Mouse (Mus musculus): ENCODE results near the gene Adam30.
"Not testable (repeated sequence)": the region's sequence is repeated elsewhere in the genome, so short reads cannot be mapped to it uniquely, and the experiment has no call there.

Adam30 gene

DNA sequence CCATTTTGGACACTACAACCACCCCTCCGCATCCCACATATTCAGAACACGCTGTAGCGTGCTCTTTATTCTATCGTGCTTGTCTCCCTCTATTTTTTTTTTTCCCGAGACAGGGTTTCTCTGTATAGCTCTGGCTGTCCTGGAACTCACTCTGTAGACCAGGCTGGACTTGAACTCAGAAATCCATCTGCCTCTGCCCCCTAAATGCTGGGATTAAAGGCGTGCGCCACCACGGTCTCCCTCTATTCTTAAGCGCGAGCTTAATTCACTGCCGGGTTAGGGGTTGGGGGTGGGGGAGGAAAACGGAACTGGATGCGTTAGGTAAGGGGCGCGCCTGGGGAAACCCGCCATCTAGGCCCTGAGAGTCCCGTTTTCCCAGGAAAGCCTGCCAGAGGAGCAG lies at the start of gene Adam30:
TSS of gene Adam30 (plus strand) at position 301 of the 400 bp plus-strand sequence.
- DNase-seq (ENCODE audit: low spot score), result no peak

GRCm38 (mm10) chr3:98118252-98118651 lies 42.2 kb upstream of the Adam30 start:
- DNase-seq (ENCODE audit: low spot score), result no peak

GRCm38 (mm10) chr3:98119338-98119737 lies 41.1 kb upstream of the Adam30 start:
- no peak for DNase-seq (ENCODE audit: low spot score)

- DNase-seq (ENCODE audit: low spot score), result no peak
Observed at GRCm38 (mm10) chr3:98120884-98121283, 39.5 kb upstream of the Adam30 start.

DNA sequence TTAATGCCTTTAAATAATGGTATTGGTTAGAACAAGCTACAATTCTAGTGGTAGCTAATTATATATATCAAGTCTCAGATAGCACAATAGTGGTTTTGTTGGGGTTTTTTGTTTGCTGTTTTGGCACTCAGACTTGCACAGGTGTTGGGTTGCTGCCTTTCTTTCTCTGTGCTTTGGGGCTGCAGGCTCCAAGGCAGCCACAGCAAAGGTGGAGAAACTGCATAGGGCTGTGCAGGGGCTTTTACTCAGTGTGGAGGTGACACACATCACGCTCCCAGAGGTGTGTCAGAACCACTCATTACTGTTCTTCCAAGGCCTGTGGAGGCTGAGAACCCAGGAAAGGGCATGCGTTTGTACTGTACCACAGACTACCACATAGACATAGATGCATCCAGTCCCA lies 32.7 kb upstream of the Adam30 start:
- no peak for DNase-seq (ENCODE audit: low spot score)

DNA sequence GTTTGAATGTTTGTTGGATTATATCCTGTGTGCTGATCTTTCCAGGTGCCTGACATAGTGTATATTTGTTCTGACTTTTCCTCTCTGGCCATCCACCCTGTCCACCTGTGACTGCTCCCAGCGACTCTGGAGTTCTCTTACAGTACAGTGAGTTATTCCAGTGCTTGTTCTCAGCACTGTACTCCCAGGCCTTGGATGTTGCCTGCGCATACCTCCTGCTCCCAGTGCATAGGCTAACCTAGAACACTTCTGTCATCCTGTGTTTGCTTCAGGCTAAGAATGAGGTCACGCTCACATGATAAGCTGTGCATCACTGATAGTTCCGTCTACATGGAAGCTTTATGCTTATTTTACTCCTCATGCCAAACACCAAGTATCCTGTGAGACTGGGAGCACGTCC lies 31.7 kb upstream of the Adam30 start:
- no peak for DNase-seq (ENCODE audit: low spot score)

DNA sequence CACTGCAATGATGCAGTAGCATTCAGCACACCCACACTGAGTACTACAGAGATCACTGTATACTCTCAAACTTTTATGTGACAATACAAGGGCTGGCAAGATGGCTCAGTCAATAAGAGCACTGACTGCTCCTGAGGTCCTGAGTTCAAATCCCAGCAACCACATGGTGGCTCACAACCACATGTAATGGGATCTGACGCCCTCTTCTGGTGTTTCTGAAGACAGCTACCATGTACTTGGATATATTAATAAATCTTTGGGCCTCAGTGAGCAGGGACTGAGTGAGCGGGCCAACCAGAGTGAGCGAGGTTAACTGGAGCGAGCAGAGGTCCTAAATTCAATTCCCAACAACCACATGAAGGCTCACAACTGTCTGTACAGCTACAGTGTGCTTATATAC lies 28.3 kb upstream of the Adam30 start:
- not testable (repeated sequence) for DNase-seq (ENCODE audit: low spot score)

DNA sequence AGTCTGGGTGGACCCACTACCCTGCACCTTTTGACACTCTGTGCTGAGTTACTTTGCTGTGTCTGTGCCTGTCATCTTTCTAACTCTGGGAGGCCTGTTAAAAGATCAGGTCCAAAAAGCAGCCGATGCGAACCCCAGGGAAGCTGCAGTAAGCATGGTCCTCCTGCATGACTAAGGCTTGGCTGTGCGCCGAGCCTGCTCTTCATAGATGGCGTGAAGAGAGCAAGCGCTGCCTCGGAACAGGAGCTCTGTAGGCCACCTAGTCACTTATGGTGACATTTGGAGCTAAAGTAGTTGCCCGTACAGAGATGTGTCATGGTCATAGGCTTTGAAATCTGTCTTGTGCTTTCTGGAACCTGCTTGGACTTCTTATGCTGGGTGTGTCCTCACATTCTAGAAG lies 27.8 kb upstream of the Adam30 start:
- DNase-seq (ENCODE audit: low spot score), result no peak

- DNase-seq (ENCODE audit: low spot score), result no peak
Observed at GRCm38 (mm10) chr3:98141456-98141855, 19.0 kb upstream of the Adam30 start.

- DNase-seq (ENCODE audit: low spot score), result no peak
Observed at GRCm38 (mm10) chr3:98142862-98143261, 17.6 kb upstream of the Adam30 start.

DNA sequence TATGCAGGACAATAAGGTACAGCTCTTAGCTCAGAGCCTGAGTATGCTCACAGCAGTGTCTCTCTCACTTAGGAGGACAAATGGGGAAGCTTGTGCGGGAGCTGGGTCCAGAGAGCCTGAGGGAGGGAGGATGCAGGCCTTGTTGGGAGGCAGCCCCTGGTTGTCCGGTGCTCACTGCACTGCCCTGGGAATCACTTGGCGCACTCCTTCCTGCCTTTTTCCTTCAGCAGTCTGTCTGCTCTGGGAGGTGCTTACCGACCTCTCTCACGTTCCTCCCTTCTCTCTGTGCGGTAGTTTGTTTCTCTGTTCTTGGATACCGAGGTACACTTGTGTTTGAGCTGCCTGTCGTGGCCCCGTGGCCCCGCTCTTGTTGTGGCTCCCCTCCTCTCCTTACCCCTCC lies 15.2 kb upstream of the Adam30 start:
- DNase-seq (ENCODE audit: low spot score), result no peak

- DNase-seq (ENCODE audit: low spot score), result no peak
Observed at GRCm38 (mm10) chr3:98146471-98147410, 13.7 kb upstream of the Adam30 start.

GRCm38 (mm10) chr3:98147706-98148105 lies 12.7 kb upstream of the Adam30 start:
- DNase-seq (ENCODE audit: low spot score), result no peak

GRCm38 (mm10) chr3:98149881-98150280 lies 10.5 kb upstream of the Adam30 start:
- no peak for DNase-seq (ENCODE audit: low spot score)

DNA sequence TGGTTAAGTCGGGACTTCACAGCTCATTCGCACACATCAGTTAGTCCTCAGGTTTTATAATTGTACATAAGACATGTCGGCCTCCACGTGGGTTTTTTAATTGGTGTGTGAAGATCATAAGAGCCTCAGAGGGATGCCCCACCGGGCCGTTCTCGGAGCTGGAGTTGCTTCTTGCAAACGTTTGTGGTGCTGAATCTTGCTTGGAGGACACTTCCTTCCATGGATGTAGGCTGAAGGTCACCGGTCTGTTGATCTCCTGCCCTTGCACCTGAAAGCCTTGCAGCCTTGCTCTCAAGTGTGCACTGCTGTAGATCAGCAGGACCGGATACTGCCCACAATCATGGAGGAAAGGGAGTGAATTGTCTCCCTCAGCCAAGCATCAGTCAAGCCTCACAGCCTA lies 9.4 kb upstream of the Adam30 start:
- no peak for DNase-seq (ENCODE audit: low spot score)

DNA sequence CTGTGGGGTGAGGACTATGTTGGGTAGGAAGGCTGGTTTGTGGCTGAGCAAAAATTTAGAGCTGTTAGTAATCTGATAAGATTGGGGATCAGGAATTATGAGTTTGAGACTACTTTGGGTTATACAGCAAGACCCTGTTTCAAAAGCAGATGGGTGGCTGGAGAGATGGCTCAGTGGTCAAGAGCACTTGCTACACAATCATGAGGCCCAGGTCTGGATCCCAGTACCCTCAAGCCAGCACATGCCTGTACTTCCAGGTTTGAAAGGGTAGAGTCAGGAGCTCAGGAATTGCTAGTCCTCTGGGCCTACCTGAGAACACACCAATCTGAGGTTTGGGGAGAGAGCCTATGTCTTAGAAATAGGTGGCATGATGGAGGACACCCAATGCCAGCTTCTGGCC lies 7.0 kb upstream of the Adam30 start:
- no peak for DNase-seq (ENCODE audit: low spot score)

DNA sequence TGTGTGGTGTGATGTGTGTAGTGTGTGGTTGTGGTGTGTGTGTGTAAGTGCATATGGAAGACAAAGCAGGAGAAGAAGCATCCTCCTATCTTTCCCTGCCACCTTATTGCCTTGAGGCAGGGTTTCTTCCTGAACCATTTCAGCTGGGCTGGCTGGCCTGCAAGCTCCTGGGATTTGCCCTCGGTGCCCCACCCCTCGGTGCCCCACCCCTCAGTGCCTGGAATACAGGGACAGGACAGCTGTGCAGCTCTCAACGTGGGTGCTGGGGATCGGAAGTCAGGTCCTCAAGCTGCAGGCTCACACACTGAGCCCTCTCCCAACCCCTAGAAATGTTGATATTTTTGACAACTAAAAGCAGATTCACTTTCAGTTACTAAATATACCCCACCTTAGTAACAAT lies 4.3 kb upstream of the Adam30 start:
- DNase-seq (ENCODE audit: low spot score), result no peak

GRCm38 (mm10) chr3:98157073-98157472 lies 3.4 kb upstream of the Adam30 start:
- DNase-seq (ENCODE audit: low spot score), result no peak

GRCm38 (mm10) chr3:98157585-98157984 lies 2.8 kb upstream of the Adam30 start:
- DNase-seq (ENCODE audit: low spot score), result no peak

DNA sequence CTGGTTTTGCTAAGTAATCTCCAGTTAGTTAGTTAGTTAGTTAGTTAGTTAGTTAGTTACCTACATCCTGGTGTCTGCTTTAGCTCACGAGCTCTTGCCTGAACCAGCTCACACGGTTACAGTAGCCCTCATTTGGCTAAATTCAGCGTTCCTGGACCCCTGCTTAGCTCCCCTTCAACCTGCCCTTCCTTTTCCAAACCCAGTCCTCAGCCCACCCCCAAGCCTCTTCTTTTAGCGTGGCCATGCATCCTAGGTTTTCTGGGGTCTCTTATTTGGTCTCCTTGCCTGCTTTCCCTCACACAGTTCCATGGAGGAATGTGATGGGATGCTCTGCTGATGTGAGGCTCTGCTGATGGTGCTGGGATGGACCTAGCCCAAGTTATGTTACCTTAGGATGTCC lies 1.8 kb upstream of the Adam30 start:
- DNase-seq (ENCODE audit: low spot score), result no peak

GRCm38 (mm10) chr3:98159289-98159688 lies 1.1 kb upstream of the Adam30 start:
- DNase-seq (ENCODE audit: low spot score), result peak; percentile 73

- no peak for DNase-seq (ENCODE audit: low spot score)
Observed at GRCm38 (mm10) chr3:98178340-98178739, 17.9 kb downstream of the Adam30 start.

GRCm38 (mm10) chr3:98180805-98181204 lies 20.4 kb downstream of the Adam30 start:
- peak; percentile 26 for DNase-seq (ENCODE audit: low spot score)

GRCm38 (mm10) chr3:98185163-98185714 lies 24.8 kb downstream of the Adam30 start:
- DNase-seq (ENCODE audit: low spot score), result no peak

Data from MN1 (cell line).